Mouse (Mus musculus): ENCODE measurements at regions not wholly inside any gene's neighbourhood (a gene's known extent, or its start where the extent isn't known, plus 50 kb on each side); places are given as distances from the start of the nearest gene placed in this dataset.

DNA sequence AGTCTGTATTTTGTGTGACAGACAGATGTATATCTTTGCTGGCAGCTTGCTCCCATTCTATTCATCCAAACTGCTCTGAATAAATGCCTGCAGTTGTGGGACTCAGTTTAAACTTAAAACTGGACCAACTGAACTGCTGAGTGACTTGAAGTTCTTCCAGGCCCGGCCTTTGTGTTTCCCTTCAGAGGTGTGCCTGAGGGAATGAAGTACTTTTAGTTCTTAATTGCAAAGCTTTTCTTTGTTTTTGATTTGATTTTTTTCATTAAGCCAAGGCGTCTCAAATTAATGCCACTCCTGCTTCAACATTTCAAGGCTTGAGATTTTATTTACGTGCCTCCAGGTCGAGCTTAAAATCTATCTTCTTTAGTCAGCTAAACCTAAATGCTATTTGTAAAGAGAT lies 446.4 kb downstream of the Btbd3 start:
- 81% methylated on average over 4 of the region's 4 CpGs for WGBS

DNA sequence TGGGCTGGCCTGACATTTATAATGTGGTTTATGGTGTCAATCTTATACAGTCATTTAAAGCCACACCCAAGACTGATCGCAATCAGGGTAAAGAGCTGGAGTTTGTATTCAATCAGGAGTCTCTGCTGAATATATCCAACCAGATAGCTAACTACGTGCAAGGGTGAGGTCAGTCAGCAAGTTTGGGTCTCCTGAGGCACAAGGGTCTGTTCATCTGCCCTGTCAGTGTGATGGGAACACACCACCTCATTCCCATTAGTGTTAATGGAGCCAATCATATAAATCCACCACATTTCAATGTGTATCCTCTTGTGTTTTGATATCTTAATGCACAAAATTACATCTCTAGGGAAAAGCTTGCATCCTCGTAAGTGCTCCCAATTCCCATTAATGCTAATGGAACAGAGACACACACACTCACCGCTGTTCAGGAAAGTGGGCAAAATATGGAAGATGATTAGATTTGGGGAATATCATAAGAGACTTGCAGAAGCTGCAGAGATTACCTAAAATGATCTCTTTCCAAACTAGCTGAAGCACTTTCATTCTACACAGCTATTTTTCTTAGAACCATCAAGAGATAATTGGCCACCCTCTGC lies 447.7 kb downstream of the Btbd3 start:
- no peak for DNase-seq (ENCODE audit: low spot score)
- ATAC-seq (replicated peaks; ENCODE audit: low FRiP score) = no peak
- H3K27ac ChIP-seq (ENCODE audit: low read depth, low read length) = no peak overlapping the region
- H3K4me3 ChIP-seq (ENCODE audit: low read depth, low read length) = no peak overlapping the region
- no peaks in the 10 kb centered on the region for H3K9me3 ChIP-seq (ENCODE audit: control insufficient read depth, low read length)
- H3K36me3 ChIP-seq (ENCODE audit: control insufficient read depth, insufficient read depth, low read length) = no peaks in the 10 kb centered on the region
- H3K27me3 ChIP-seq (replicated peaks; ENCODE audit: control insufficient read depth, insufficient read depth, low read length) = no peaks in the 10 kb centered on the region
- WGBS = 82% methylated on average over 4 of the region's 4 CpGs
- no peaks in the 10 kb centered on the region for H3K4me1 ChIP-seq (replicated peaks; ENCODE audit: control insufficient read depth, insufficient read depth, low read length)
- H3K4me2 ChIP-seq = no peak overlapping the region
- H3K9ac ChIP-seq (ENCODE audit: low read depth, low read length) = no peak overlapping the region

More for the DNA sequence above, 446.4 kb downstream of the Btbd3 start:
- no peak for DNase-seq (ENCODE audit: low spot score)
- Histone ChIP-seq H3K27ac (ENCODE audit: low read depth, low read length) (no peak overlapping the region), H3K4me2 (no peak overlapping the region), H3K9ac (ENCODE audit: low read depth, low read length) (no peak overlapping the region), H3K36me3 (ENCODE audit: control insufficient read depth, insufficient read depth, low read length) (no peaks in the 10 kb centered on the region), H3K4me3 (ENCODE audit: low read depth, low read length) (no peak overlapping the region), H3K4me1 (replicated peaks; ENCODE audit: control insufficient read depth, insufficient read depth, low read length) (no peaks in the 10 kb centered on the region), H3K9me3 (ENCODE audit: control insufficient read depth, low read length) (no peaks in the 10 kb centered on the region), H3K27me3 (replicated peaks; ENCODE audit: control insufficient read depth, insufficient read depth, low read length) (no peaks in the 10 kb centered on the region)
- ATAC-seq (replicated peaks; ENCODE audit: low FRiP score) = no peak

DNA sequence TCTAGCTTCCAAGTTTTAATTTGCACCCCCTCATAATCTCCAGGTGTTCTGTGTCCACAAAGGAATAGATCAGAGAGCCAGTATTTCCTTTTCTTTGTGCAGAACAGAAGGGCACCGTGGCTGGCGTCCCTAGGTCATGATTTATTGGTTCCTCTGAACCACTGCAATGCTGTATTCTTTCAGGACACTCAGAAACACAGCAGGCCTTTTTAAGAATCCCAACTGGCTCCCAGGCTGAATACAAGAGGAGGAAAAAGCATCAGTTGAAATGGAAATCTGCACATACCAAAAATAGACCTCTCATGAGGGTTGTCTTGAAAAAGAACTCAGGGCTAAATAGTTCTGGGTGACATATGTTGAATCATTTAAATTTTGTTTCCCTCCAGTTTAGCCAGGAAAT lies 452.4 kb downstream of the Btbd3 start:
- Histone ChIP-seq H3K27ac (ENCODE audit: low read depth, low read length) (no peak overlapping the region), H3K27me3 (replicated peaks; ENCODE audit: control insufficient read depth, insufficient read depth, low read length) (no peaks in the 10 kb centered on the region), H3K36me3 (ENCODE audit: control insufficient read depth, insufficient read depth, low read length) (no peaks in the 10 kb centered on the region), H3K4me2 (no peak overlapping the region), H3K9ac (ENCODE audit: low read depth, low read length) (no peak overlapping the region), H3K9me3 (ENCODE audit: control insufficient read depth, low read length) (no peaks in the 10 kb centered on the region), H3K4me3 (ENCODE audit: low read depth, low read length) (no peak overlapping the region), H3K4me1 (replicated peaks; ENCODE audit: control insufficient read depth, insufficient read depth, low read length) (no peaks in the 10 kb centered on the region)
- no peak for DNase-seq (ENCODE audit: low spot score)
- no peak for ATAC-seq (replicated peaks; ENCODE audit: low FRiP score)
- WGBS = 56% methylated on average over 2 of the region's 2 CpGs

DNA sequence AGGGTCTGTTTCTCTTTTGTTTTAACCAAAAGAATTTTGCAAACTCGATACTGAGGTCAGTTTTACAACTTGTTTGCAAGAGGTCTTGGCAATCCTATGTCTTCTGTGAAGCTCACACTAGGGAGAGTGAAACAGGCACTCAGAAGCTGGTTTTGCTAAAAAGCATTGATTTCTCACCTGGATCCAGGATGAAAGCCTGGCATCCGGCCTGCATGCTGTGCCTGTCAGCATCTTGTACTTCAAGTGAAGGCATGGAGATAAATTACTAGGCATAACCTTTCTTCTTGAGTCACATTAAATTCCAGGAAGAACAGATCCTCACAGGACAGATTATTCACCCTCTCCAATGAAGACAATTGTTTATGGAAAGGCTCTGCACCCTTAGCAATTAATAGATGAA lies 477.5 kb downstream of the Btbd3 start:
- ATAC-seq (replicated peaks; ENCODE audit: low FRiP score) (no peak), DNase-seq (ENCODE audit: low spot score) (no peak)
- WGBS = 58% methylated on average over 2 of the region's 2 CpGs
- Histone ChIP-seq H3K9ac (ENCODE audit: low read depth, low read length) (no peak overlapping the region), H3K27me3 (replicated peaks; ENCODE audit: control insufficient read depth, insufficient read depth, low read length) (no peaks in the 10 kb centered on the region), H3K4me1 (replicated peaks; ENCODE audit: control insufficient read depth, insufficient read depth, low read length) (no peaks in the 10 kb centered on the region), H3K9me3 (ENCODE audit: control insufficient read depth, low read length) (no peaks in the 10 kb centered on the region), H3K4me3 (ENCODE audit: low read depth, low read length) (no peak overlapping the region), H3K27ac (ENCODE audit: low read depth, low read length) (no peak overlapping the region), H3K4me2 (no peak overlapping the region), H3K36me3 (ENCODE audit: control insufficient read depth, insufficient read depth, low read length) (no peaks in the 10 kb centered on the region)

DNA sequence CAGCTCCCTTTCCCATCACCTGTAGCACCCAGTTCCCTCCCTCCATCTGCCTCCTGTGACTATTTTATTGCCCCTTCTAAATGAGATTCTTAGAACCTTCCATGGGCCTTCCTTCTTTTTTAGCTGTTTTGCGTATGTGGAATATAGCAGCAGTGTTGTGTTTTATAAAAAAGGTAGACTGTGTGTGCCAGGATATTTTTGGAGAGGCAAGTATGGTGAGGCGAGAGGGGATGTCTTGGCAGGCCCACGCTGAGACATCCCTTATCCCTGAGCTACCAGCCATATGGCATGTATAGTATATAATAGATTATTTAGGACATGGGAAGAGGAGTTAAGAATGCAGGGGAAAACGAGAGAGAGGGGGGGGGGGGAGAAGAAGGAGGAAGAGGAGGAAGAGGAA lies 488.4 kb downstream of the Btbd3 start:
- Histone ChIP-seq H3K4me3 (ENCODE audit: low read depth, low read length) (no peak overlapping the region), H3K9ac (ENCODE audit: low read depth, low read length) (no peak overlapping the region), H3K9me3 (ENCODE audit: control insufficient read depth, low read length) (no peaks in the 10 kb centered on the region), H3K4me2 (no peak overlapping the region), H3K27ac (ENCODE audit: low read depth, low read length) (no peak overlapping the region), H3K36me3 (ENCODE audit: control insufficient read depth, insufficient read depth, low read length) (no peaks in the 10 kb centered on the region), H3K4me1 (replicated peaks; ENCODE audit: control insufficient read depth, insufficient read depth, low read length) (no peaks in the 10 kb centered on the region), H3K27me3 (replicated peaks; ENCODE audit: control insufficient read depth, insufficient read depth, low read length) (no peaks in the 10 kb centered on the region)
- no peak for ATAC-seq (replicated peaks; ENCODE audit: low FRiP score)
- 68% methylated on average over 4 of the region's 4 CpGs for WGBS
- no peak for DNase-seq (ENCODE audit: low spot score)

DNA sequence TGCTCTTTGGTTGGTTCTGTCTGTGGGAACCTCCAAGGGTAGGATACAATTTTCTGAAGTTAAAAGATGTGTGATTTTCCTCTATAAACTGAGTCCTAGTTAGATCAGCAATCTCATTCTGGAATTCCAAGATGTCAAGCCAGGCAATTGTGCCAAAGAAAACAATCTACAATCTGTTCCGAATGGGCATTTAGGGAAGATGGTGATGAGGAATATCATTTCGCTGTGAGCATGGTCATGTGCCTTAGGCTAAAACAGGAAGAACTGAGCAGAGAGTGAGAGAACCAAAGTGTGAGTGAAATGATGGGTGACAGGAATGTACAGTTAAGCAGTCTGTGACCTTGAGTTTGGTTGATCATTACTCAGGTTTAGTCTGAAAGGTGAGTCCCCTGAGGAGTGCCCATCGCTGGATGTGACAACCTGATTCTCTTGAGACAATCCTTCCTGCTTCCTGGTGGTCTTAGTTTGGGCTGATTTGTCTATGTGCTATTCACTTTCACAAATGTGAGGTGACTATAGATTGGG lies 504.1 kb downstream of the Btbd3 start:
- H3K4me3 ChIP-seq (ENCODE audit: low read depth, low read length) = no peak overlapping the region
- no peak overlapping the region for H3K4me2 ChIP-seq
- H3K36me3 ChIP-seq (ENCODE audit: control insufficient read depth, insufficient read depth, low read length) = no peaks in the 10 kb centered on the region
- ATAC-seq (replicated peaks; ENCODE audit: low FRiP score) (no peak), DNase-seq (ENCODE audit: low spot score) (no peak)
- H3K4me1 ChIP-seq (replicated peaks; ENCODE audit: control insufficient read depth, insufficient read depth, low read length) = no peaks in the 10 kb centered on the region
- H3K9me3 ChIP-seq (ENCODE audit: control insufficient read depth, low read length) = no peaks in the 10 kb centered on the region
- H3K9ac ChIP-seq (ENCODE audit: low read depth, low read length) = no peak overlapping the region
- no peak overlapping the region for H3K27ac ChIP-seq (ENCODE audit: low read depth, low read length)
- WGBS = 73% methylated on average over 3 of the region's 3 CpGs
- H3K27me3 ChIP-seq (replicated peaks; ENCODE audit: control insufficient read depth, insufficient read depth, low read length) = no peaks in the 10 kb centered on the region

DNA sequence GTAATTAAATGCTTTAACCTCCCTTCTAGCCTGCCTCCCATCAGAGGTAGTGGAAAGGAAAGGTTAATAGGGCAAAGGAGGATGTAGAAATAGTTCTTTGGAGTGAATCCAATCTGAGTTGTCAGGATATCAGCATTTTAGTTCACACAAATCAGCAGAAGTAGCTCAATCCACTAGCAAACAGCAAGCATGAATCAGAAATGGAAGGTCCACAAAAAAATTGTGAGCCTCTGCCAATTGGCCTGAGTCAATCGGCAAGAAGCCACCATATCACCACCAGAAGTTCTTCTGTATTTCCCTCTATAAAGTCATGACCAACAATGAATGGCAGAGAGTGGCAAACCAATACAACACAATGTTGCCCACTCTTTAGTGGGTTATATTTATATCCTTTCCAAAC lies 505.0 kb downstream of the Btbd3 start:
- DNase-seq (ENCODE audit: low spot score) = no peak
- Histone ChIP-seq H3K27ac (ENCODE audit: low read depth, low read length) (no peak overlapping the region), H3K4me2 (no peak overlapping the region), H3K9me3 (ENCODE audit: control insufficient read depth, low read length) (no peaks in the 10 kb centered on the region), H3K36me3 (ENCODE audit: control insufficient read depth, insufficient read depth, low read length) (no peaks in the 10 kb centered on the region), H3K9ac (ENCODE audit: low read depth, low read length) (no peak overlapping the region), H3K4me3 (ENCODE audit: low read depth, low read length) (no peak overlapping the region), H3K4me1 (replicated peaks; ENCODE audit: control insufficient read depth, insufficient read depth, low read length) (no peaks in the 10 kb centered on the region), H3K27me3 (replicated peaks; ENCODE audit: control insufficient read depth, insufficient read depth, low read length) (no peaks in the 10 kb centered on the region)
- WGBS = 79% methylated on average over 1 of the region's 1 CpGs
- ATAC-seq (replicated peaks; ENCODE audit: low FRiP score) = no peak

DNA sequence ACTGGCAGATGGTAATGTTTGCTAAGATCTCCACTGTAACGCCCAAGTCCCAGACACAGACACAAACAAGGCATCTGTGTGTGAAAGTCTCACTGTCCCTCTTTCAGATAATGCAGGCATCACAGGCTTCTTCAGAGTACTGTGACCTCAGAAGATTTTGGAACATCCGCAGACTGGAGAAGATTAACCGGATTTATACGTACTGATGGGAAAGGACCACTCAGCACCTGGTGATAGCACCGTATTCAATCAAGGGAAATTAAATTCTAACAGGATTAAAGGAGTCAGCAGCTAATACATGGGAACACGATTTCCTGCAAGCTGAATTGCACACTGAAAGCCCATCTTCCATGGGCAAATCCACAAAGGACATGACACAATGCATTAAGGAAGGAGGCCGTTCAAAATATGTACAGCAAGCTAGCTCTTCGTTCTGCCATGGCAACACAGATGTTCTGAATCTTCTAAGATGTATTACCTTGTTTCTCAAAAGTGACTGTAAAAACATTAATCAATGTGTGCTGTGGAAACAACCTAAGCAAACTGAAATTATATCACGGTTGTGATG lies 510.0 kb downstream of the Btbd3 start:
- 74% methylated on average over 9 of the region's 9 CpGs for WGBS
- DNase-seq (ENCODE audit: low spot score) = no peak
- H3K4me1 ChIP-seq (replicated peaks; ENCODE audit: control insufficient read depth, insufficient read depth, low read length) = no peaks in the 10 kb centered on the region
- H3K27ac ChIP-seq (ENCODE audit: low read depth, low read length) = no peak overlapping the region
- H3K9ac ChIP-seq (ENCODE audit: low read depth, low read length) = no peak overlapping the region
- no peak overlapping the region for H3K4me3 ChIP-seq (ENCODE audit: low read depth, low read length)
- no peaks in the 10 kb centered on the region for H3K9me3 ChIP-seq (ENCODE audit: control insufficient read depth, low read length)
- no peak for ATAC-seq (replicated peaks; ENCODE audit: low FRiP score)
- no peak overlapping the region for H3K4me2 ChIP-seq
- H3K36me3 ChIP-seq (ENCODE audit: control insufficient read depth, insufficient read depth, low read length) = no peaks in the 10 kb centered on the region
- no peaks in the 10 kb centered on the region for H3K27me3 ChIP-seq (replicated peaks; ENCODE audit: control insufficient read depth, insufficient read depth, low read length)

DNA sequence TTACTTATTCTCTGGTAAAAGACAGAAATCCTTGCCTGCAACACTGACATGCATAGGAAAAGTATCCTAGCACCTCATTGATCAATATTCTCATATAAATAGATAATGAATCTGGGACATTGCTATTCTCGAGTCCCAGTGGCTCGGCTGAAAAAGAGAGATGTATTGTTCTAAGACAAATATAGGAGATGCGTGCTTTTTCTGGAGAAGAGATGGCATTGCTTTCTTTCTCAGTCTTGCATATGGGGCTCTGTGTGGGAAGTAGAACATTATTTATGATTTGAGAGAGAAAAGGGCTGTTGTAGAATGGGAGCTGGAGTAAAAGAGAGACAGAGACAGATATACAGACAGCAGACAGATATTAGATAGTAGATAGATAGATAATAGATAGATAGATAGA lies 527.4 kb downstream of the Btbd3 start:
- no peaks in the 10 kb centered on the region for H3K9me3 ChIP-seq (ENCODE audit: control insufficient read depth, low read length)
- H3K4me2 ChIP-seq = no peak overlapping the region

More for the DNA sequence above, 527.4 kb downstream of the Btbd3 start:
- no peak overlapping the region for H3K9ac ChIP-seq (ENCODE audit: low read depth, low read length)
- no peaks in the 10 kb centered on the region for H3K4me1 ChIP-seq (replicated peaks; ENCODE audit: control insufficient read depth, insufficient read depth, low read length)
- no peaks in the 10 kb centered on the region for H3K27me3 ChIP-seq (replicated peaks; ENCODE audit: control insufficient read depth, insufficient read depth, low read length)
- 80% methylated on average over 3 of the region's 3 CpGs for WGBS
- no peaks in the 10 kb centered on the region for H3K36me3 ChIP-seq (ENCODE audit: control insufficient read depth, insufficient read depth, low read length)
- H3K4me3 ChIP-seq (ENCODE audit: low read depth, low read length) = no peak overlapping the region
- no peak for ATAC-seq (replicated peaks; ENCODE audit: low FRiP score)
- DNase-seq (ENCODE audit: low spot score) = no peak
- no peak overlapping the region for H3K27ac ChIP-seq (ENCODE audit: low read depth, low read length)

All from liver, embryonic 11.5 days (tissue).